Mouse (Mus musculus) embryonic facial prominence, embryonic 12.5 days (tissue): ENCODE results near the gene C1ql3. TPM values are rescaled to one million over a fixed set of nuclear protein-coding genes. Genes with fewer than 3 reads are reported as not detected.

Experiments used
- ATAC-seq: fragments of 200-750 bp; cut with Nextera tagmentation; 2 replicates; pipeline ENCODE4 v1.8.0; 2017; ENCODE audit not compliant: insufficient number of reproducible peaks, insufficient read depth, low FRiP score, low TSS enrichment
- H3K27ac ChIP-seq: fragments of 300-500 bp; sonication (generic); 2 replicates; pipeline ENCODE4 v1.5.1; 2016; ENCODE audit warnings: mild to moderate bottlenecking
- H3K27me3 ChIP-seq: fragments of 300-500 bp; sonication (generic); 2 replicates; pipeline ENCODE4 v1.6.1; 2016; ENCODE audit warnings: mild to moderate bottlenecking, moderate library complexity
- H3K36me3 ChIP-seq: fragments of 300-500 bp; sonication (generic); 2 replicates; pipeline ENCODE4 v1.6.1; 2016; ENCODE audit warnings: mild to moderate bottlenecking
- H3K4me1 ChIP-seq: fragments of 300-500 bp; sonication (generic); 2 replicates; pipeline ENCODE4 v1.6.1; 2016
- H3K4me2 ChIP-seq: fragments of 300-500 bp; sonication (generic); replicated peaks from 2 replicates; pipeline ENCODE4 v1.6.1; 2016; ENCODE audit warnings: mild to moderate bottlenecking, moderate library complexity
- H3K4me3 ChIP-seq: fragments of 300-500 bp; sonication (generic); 2 replicates; pipeline ENCODE4 v1.5.1; 2016; ENCODE audit warnings: mild to moderate bottlenecking
- H3K9ac ChIP-seq: fragments of 300-500 bp; sonication (generic); 2 replicates; pipeline ENCODE4 v1.6.1; 2016; ENCODE audit warnings: mild to moderate bottlenecking, moderate library complexity
- H3K9me3 ChIP-seq: fragments of 300-500 bp; sonication (generic); 2 replicates; pipeline ENCODE4 v1.6.1; 2016; ENCODE audit warnings: mild to moderate bottlenecking, moderate library complexity
- WGBS: fragments of 180-500 bp; shearing (Covaris S2); methylation state at CpG from one replicate; pipeline ENCODE4 v1.1.7; 2016; 5-methylcytosine and 5-hydroxymethylcytosine counted together
- polyA plus RNA-seq: library from polyadenylated mRNA; unstranded; fragments of >200 nt; fragmentation: Nextera tagmentation; extraction: Ambion mirVana; gene quantifications from 2 replicates; pipeline ENCODE4 v1.2.1, GENCODE M21; 2016

C1ql3 gene
- polyA plus RNA-seq: 1.2 and 1.3 TPM in 2 replicates

DNA sequence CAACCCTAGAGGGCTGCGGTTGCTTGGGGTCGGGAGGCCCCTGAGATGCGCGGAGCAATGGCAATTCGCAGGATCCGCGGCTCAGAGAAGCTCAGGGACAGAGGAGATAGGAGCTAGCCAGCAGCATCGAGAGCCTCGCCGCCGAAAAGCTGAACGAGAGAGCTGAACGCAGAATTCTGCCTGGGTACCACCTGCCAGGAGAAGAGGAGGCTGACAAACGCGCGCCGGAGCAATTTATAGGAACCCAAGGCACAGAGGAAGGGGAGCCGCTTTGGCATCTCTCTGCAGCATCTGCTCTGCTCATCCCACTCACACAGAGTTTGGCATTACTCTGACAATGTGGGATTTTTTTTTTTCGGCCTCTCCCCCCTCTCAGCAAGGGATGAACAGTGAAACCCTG, at the start of gene C1ql3:
Gene C1ql3, minus strand, starts transcription at position 335 of the 400 bp plus-strand sequence.
- no peak within 1 kb of the TSS for H3K27ac ChIP-seq

DNA sequence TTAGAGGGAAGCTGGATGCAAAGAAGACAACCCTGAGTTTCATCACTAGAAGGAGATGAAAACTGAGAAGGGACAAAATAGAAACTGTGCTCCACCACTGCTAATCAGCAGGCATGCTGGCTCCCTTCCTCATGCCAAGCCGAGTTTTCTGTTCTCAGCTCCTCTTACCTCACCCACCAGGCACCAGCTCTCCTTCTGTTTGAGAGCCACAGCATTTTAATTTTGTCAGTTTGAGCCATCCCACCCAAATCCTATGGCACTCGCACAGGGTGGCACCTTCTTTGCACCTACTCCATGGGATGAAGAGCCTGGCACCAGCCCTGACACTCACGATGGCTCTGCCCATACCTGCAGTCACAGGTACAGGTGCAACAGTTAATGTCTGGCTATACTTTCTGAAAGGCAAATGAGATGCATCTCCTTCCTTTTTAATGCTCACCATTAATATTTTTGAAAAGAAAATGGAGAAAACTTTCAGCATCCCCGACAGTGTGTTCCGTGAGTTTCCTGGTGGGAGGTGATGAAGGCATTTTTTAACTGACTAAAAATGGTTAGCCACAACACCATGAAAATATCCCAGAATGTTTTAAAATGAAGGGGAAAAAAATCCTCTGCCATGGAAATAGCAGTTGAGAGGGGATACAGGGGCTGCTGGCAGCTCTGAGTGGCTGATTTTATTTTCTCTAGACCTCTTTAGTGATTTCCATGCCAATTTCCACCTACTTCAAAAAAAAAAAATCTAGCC, 49.0 kb upstream of the C1ql3 start:
- Histone ChIP-seq H3K4me3 (no peak overlapping the region), H3K4me1 (no peaks in the 10 kb centered on the region), H3K9me3 (no peaks in the 10 kb centered on the region), H3K4me2 (no peak overlapping the region), H3K9ac (no peak overlapping the region), H3K27me3 (no peaks in the 10 kb centered on the region), H3K36me3 (no peaks in the 10 kb centered on the region), H3K27ac (no peak overlapping the region)
- 91% methylated on average over 5 of the region's 5 CpGs for WGBS
- no peak for ATAC-seq

More for the DNA sequence above, at the start of gene C1ql3:
- H3K27me3 ChIP-seq: peaks cover 48% of the 10 kb centered on the region
- WGBS: under 1% methylated on average over 19 of the region's 19 CpGs
- H3K4me1 ChIP-seq: peaks cover 17% of the 10 kb centered on the region
- H3K4me2 ChIP-seq: peak within 1 kb of the TSS; percentile 99
- no peaks in the 10 kb centered on the region for H3K36me3 ChIP-seq
- no peaks in the 10 kb centered on the region for H3K9me3 ChIP-seq
- no peak for ATAC-seq
- peak within 1 kb of the TSS; percentile 45 for H3K9ac ChIP-seq
- peak within 1 kb of the TSS; percentile 59 for H3K4me3 ChIP-seq

DNA sequence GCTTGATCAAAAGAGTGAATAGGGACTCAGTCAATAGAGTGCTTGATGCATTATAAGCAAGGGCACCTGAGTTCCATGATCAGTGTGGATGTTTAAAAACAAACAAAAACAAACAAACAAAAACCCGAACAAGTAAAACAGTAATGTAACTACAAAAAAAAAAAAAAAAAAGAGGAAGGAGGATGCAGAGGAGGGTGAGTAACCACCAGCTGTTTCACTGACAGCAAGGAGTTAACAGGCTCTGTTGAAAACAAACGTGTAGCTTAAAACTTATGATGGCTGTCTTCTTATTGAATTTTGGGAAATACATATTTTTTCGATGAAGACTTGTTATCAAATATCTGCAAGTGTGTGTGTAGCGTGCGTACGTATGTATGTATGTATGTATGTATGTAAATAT, 37.0 kb upstream of the C1ql3 start:
- H3K4me3 ChIP-seq: no peak overlapping the region
- H3K4me2 ChIP-seq: no peak overlapping the region
- no peaks in the 10 kb centered on the region for H3K27me3 ChIP-seq
- H3K9ac ChIP-seq: no peak overlapping the region
- H3K4me1 ChIP-seq: no peaks in the 10 kb centered on the region
- no peaks in the 10 kb centered on the region for H3K36me3 ChIP-seq
- no peak overlapping the region for H3K27ac ChIP-seq
- WGBS: 83% methylated on average over 6 of the region's 6 CpGs
- no peaks in the 10 kb centered on the region for H3K9me3 ChIP-seq
- ATAC-seq: no peak

DNA sequence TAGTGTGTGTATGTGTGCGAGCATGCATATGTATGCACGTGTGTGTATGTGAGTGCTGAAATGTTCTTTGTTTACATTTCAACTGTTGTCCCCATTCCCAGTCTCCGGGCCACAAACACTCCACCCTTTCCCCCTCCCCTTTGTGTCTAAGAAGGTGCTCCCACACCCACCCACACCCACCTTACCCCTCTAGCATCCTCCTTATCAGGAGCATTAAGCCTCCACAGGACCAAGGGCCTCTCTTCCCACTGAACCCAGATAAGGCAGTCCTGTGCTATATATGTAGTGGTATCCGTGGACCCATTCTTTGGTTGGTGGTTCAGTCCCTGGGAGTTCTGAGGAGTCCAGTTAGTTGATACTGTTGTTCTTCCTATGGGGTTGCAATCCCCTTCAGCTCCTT, 32.9 kb upstream of the C1ql3 start:
- Histone ChIP-seq H3K4me3 (no peak overlapping the region), H3K4me1 (no peaks in the 10 kb centered on the region), H3K27ac (no peak overlapping the region), H3K36me3 (no peaks in the 10 kb centered on the region), H3K27me3 (no peaks in the 10 kb centered on the region), H3K4me2 (no peak overlapping the region), H3K9me3 (no peaks in the 10 kb centered on the region), H3K9ac (no peak overlapping the region)
- WGBS: 89% methylated on average over 4 of the region's 4 CpGs
- no peak for ATAC-seq

DNA sequence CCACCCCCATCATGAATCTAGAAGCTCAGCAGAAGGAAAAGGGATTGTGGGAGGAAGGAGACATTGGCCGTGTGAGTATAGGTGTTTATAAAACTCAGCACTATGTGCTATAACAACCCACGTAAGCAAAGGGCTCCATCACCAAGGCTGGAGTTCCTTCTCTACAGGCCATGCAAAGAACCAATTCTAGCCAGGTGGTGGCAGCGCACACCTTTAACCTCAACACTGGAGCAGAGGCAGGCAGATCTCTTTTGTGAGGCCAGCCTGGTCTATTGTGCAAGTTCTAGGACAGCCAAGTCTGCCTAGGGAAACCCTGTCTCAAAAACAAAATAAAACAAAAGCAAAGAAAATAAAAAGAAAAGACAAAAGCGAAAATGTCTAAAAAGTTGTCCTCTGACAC, 28.2 kb upstream of the C1ql3 start:
- no peak overlapping the region for H3K9ac ChIP-seq
- H3K36me3 ChIP-seq: no peaks in the 10 kb centered on the region
- no peaks in the 10 kb centered on the region for H3K27me3 ChIP-seq
- H3K4me1 ChIP-seq: no peaks in the 10 kb centered on the region
- 93% methylated on average over 4 of the region's 4 CpGs for WGBS
- H3K4me2 ChIP-seq: no peak overlapping the region
- H3K27ac ChIP-seq: no peak overlapping the region
- ATAC-seq: no peak
- H3K4me3 ChIP-seq: no peak overlapping the region
- no peaks in the 10 kb centered on the region for H3K9me3 ChIP-seq

DNA sequence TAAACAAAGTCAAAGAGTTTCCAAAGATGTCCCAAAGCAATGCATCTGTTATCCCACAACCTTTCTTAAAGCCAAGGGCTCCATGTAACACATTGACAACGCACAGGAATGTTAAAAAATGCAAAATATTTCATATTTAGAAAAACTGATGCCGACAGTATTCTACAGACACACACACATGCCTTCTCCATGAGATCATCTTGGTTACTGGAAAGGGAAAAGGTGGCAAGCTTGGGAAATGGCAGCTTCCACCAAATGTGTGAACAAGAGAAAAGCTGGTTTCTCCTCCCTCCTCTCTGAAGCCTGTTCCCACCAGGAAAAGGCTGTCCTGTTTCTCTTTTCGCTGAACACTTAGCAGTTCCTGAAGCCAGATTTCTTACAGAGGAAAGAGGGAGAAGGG, 27.2 kb upstream of the C1ql3 start:
- Histone ChIP-seq H3K9ac (no peak overlapping the region), H3K9me3 (no peaks in the 10 kb centered on the region), H3K36me3 (no peaks in the 10 kb centered on the region), H3K4me1 (no peaks in the 10 kb centered on the region), H3K27me3 (no peaks in the 10 kb centered on the region), H3K27ac (no peak overlapping the region), H3K4me3 (no peak overlapping the region), H3K4me2 (no peak overlapping the region)
- 79% methylated on average over 3 of the region's 3 CpGs for WGBS
- no peak for ATAC-seq

DNA sequence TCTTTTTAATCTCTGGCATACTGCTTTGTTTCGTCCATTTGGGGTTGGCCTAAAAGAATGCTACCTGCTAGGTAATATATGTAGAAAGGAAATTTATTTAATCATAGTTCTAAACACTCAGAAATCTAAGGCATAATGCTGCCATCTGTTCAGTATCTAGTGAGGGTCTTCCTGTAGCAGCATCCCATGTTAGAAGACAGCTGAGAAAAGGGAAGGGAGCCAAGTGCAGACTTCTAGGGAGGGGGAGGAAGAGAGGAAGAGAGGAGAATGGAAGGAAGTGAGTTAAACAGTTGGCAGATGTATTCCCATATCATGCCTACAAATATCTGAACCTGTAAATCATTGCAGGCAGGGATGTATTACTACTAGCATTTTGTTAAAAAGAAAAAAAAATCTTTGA, 7.3 kb upstream of the C1ql3 start:
- Histone ChIP-seq H3K9me3 (no peaks in the 10 kb centered on the region), H3K27me3 (0 out of 2 replicates have a peak, but pooled peaks cover under 1% of the 10 kb centered on the region), H3K36me3 (no peaks in the 10 kb centered on the region), H3K4me2 (no peak overlapping the region), H3K9ac (no peak overlapping the region), H3K4me3 (no peak overlapping the region), H3K4me1 (no peaks in the 10 kb centered on the region), H3K27ac (no peak overlapping the region)
- 88% methylated on average over 1 of the region's 1 CpGs for WGBS
- no peak for ATAC-seq

DNA sequence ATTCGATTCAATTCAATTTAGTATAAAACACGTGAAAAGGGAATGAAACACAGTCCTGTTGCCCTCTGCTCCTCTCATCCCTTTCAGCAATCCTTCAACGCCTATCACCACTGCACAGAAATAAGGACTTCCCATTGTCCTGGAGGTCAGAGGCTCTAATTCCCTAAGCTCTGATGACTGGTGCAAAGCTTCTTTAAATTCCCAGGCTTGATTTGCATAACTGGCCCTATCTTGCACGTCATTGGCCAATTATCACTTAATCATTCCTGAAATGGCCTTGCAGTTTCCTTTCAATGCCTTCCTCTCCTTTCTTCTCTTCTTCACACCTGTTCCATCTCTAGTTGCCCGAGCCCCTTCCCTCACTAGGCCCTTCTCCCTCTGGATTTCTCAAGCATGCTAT, 6.8 kb upstream of the C1ql3 start:
- Histone ChIP-seq H3K27ac (no peak overlapping the region), H3K27me3 (peaks cover 5% of the 10 kb centered on the region; the same call in 1 of the 2 replicates), H3K9ac (no peak overlapping the region), H3K4me3 (no peak overlapping the region), H3K4me2 (no peak overlapping the region), H3K9me3 (no peaks in the 10 kb centered on the region), H3K36me3 (no peaks in the 10 kb centered on the region), H3K4me1 (no peaks in the 10 kb centered on the region)
- no peak for ATAC-seq
- 44% methylated on average over 5 of the region's 5 CpGs for WGBS

DNA sequence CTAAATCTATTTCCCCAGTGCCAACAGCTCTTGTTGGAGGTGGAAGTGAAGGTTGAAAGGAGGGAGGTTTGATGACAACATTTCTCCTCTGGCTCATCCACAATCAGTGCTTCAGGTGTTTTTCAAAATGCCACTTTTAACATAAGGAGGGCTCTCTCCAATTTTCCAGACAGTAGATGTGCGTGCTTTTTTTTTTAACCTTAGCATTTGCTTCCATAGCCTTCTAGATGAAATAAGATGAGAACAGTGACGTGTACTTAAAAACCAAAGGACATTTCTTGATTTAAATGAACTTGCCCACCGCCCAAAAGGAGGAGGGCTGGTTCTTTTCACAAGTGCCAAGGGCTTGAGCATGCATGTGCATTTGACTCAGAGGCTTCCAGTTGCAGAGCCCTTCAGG, 367 bp upstream of the C1ql3 start:
- Histone ChIP-seq H3K27ac (no peak overlapping the region), H3K9ac (no peak overlapping the region), H3K27me3 (peaks cover 48% of the 10 kb centered on the region), H3K9me3 (no peaks in the 10 kb centered on the region), H3K36me3 (no peaks in the 10 kb centered on the region), H3K4me3 (peak overlapping the region; percentile 59), H3K4me2 (peak overlapping the region; percentile 99), H3K4me1 (peaks cover 17% of the 10 kb centered on the region)
- ATAC-seq: no peak
- 21% methylated on average over 3 of the region's 3 CpGs for WGBS

DNA sequence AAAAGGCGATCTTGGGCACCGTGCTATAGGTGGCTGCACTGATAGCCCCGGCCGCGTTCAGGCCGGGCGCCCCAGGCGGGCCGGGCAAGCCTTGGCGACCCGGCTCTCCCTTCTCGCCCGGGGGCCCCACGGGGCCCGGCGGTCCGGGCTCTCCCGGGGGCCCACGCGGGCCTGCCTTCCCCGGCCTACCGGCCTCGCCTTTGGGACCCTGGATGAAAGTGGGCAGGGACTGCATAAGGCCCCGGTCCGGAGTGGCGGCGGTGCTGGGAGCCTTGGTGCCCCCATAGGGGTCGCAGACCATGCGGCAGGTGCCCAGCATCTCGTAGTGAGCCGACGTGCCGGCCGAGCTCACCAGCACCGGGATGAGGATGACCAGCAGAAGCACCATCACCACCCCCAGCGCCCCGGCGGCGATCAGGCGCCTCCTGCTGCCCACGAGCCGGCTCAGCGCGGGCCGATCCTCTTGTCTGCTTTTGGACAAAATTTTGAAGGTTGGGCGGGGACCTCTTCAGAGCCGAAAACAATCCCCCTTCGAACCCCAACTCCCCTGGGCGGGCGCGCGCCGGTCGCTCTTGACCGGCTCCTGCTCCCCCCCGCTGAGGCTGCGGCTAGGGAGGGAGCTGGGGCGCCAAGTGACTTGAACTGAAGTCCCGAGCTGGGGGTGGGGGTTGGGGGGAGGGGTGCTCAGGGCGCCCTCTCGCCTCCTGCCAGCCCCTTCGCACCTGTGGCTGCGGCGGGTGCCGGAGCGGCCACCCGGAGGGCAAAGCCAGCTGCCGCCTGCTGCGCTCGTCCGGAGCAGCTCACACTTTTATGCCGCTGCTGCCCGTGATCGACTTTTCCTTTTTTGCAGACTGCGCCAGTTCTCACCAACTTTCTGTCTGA, 905 bp downstream of the C1ql3 start:
- WGBS: under 1% methylated on average over 61 of the region's 75 CpGs
- peaks cover 17% of the 10 kb centered on the region for H3K4me1 ChIP-seq
- peak overlapping the region; percentile 99 for H3K4me2 ChIP-seq
- no peaks in the 10 kb centered on the region for H3K36me3 ChIP-seq
- ATAC-seq: peak; percentile 55; the same call in 1 of the 2 replicates
- no peaks in the 10 kb centered on the region for H3K9me3 ChIP-seq
- peak overlapping the region; percentile 59 for H3K4me3 ChIP-seq
- H3K9ac ChIP-seq: peak overlapping the region; percentile 45
- H3K27ac ChIP-seq: no peak overlapping the region
- peaks cover 48% of the 10 kb centered on the region for H3K27me3 ChIP-seq

DNA sequence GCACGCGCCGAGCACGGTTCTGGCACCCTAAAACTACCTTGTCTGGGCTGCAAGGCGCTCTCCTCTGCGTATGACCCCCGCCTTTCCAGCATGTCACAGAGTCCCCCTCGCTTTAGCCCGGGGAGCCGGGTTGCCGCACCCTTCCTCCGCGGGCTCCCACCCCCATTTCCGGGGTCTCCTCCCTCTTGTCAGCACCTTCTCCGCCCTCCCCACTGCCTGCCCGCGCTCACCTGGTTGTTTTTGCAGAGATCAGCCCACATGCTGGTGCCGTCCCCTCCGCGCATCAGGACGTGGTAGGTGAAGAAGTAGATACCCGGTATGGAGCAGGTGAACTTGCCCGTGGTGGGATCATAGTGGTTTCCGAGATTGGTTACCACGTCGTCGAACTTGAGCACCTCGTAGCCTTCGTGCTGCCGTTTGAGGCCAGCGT, 1.6 kb downstream of the C1ql3 start:
- Histone ChIP-seq H3K36me3 (no peaks in the 10 kb centered on the region), H3K9ac (peak overlapping the region; percentile 45), H3K4me1 (peaks cover 17% of the 10 kb centered on the region), H3K4me2 (peak overlapping the region; percentile 99), H3K4me3 (peak overlapping the region; percentile 59), H3K27ac (no peak overlapping the region), H3K27me3 (peaks cover 48% of the 10 kb centered on the region), H3K9me3 (no peaks in the 10 kb centered on the region)
- WGBS: 2% methylated on average over 31 of the region's 31 CpGs
- ATAC-seq: no peak
